Mouse (Mus musculus): ENCODE data around the gene Foxn3. TPM values are rescaled to one million over a fixed set of nuclear protein-coding genes. Genes with fewer than 3 reads are reported as not detected.

Foxn3 gene
- total RNA-seq, 4 experiments from 2014 or later, result 65.0 to 85.5 (median 81.2) TPM

DNA sequence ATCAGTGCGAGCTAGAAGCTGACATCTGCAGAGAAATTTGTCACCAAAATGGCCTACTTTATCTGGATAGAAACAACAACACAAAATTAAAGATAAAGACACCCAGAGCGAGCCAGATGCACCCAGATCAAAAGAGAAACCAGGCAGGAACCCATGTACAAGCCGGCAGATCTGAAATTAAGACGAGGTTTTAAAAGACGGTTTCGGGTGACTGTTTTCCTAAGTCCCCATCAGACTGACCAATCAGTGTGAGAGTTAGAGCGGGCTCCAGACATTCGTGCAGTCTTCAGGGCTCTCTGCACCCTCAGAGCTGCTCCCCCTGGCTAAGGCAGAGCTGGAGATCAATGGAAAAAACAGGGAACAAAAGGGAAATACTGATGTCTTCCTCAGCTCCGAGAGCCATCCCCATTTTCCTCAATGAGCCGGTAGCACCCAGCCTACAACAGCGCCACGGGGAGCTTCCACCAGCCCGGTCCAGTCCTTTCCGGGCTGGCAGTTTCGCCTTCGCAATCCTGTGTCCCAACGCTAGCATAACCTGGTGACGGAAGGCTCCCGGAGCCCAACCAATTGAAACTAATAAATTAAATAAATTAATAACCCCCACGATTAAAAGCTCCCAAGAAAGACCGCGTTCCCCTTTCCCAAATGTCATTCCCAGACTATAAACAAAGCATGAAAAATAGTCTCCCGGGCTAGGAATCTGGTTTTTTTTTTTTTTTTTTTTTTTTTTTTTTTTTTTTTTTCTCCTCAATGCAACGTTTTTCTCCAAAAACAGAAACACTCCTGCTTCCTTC is 1.1 kb downstream of the Foxn3 start:
- DNase-seq, result peak; percentile 50

- DNase-seq, result no peak
Observed at GRCm38 (mm10) chr12:99561333-99561766, 2.0 kb downstream of the Foxn3 start.

DNA sequence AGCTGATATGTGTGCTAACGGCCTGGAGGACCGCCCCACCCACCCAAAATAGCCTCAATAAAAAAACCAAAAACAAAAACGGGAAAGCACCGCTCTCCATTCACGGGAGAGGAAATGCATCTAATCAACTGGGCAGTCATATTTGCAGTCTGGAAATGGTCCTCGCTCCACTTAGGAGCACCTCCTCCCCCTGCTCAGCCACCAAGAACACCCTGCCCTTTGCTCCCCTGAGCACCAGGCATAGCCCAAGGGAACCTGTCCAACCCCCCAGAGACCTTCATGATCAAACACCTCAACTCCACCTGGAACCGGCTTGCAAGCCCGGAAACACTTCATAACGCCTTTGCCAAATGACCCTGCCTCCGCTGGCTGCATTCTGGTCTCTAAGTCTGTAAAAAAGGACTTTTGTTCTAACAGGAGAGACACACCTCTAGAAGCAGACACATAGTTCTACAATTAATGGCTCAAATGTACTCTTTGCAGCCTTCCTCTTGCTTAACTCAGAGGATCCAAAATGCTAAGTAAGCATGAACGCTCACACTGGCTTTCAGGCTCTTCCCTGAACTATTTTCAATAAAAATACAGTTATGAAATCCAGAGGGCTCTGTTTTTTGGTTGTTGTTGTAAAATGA is 2.6 kb downstream of the Foxn3 start:
- no peak for DNase-seq

DNA sequence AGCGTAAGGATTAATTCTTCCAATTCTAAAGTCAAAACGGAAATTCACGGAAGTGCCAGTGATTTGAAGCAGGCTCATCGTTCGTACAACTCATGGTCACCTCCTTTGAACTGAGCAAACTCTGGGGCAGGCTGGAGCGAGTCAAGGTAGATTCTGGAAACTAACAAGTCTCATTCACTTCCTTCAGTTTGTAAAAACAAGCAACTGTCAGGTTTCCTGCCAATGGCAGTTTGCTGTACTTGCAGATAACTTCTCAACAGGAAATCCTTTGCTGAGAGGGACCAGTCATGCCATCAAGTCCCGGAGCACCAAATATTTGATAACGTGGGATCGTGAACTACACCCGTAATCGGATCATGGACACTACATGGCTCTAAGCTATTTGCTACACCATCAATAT is 3.9 kb downstream of the Foxn3 start:
- DNase-seq, result no peak

DNA sequence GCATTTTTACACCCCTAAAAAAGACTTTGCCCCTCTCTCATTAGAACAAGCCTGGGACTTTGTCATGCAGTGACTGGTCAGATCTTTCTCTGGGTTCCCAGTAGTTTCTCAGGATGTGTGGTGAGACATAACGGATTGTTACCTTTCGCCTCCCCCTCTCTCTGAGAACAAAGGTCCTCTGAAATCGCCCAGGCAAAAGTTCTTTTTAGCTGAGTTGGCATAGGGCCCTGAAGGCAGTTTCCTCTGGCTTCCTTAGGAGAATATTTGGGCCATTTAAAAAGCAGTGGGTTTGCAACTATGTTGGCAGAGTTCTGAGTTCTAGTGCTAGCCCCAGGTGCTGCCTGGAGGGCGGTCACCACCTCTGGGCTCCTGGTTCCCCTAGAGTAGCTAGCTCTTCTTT is 4.9 kb downstream of the Foxn3 start:
- no peak for DNase-seq

GRCm38 (mm10) chr12:99557498-99557897 is 5.9 kb downstream of the Foxn3 start:
- DNase-seq, result no peak

GRCm38 (mm10) chr12:99550629-99551028 is 12.8 kb downstream of the Foxn3 start:
- no peak for DNase-seq

GRCm38 (mm10) chr12:99549811-99550210 is 13.6 kb downstream of the Foxn3 start:
- DNase-seq, result no peak

DNA sequence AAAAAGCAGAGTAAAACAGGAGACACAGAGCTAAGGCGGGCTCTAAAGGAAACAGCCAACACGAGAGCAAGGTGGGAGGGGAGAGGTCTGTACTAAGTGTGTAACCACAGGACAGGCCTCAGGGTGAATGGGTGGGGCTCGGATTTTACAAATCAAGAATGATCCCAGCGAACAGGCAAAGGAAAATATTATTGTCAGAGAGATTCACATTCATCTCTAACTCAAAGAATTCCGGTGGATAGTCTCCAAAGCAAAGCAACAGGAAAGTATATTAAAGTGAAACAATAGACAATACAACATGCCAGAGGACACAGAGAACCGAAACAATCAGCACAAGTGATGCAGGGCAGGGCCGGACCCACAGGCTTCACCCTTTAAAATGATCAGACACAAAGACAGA is 15.0 kb downstream of the Foxn3 start:
- no peak for DNase-seq

DNA sequence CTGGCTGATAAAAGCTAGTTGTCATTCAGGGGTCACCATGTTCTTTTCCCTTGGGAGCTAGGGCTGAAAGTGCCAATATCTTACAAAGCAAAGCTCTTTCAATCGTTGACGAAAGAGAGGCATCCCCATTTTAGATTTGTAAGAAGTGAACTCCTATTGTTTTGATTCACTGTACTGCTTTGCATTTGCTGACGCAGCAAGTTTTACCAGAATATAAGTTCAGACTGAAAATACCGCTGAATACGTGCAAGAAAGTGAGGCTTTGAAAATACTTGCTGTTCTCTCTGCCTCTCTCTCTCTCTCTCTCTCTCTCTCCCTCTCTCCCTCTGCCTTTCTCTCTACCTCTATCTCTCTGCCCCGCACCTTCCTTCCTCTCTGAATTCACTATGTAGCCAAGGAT is 16.1 kb downstream of the Foxn3 start:
- no peak for DNase-seq

GRCm38 (mm10) chr12:99545270-99545770 is 18.1 kb downstream of the Foxn3 start:
- DNase-seq, result no peak

- no peak for DNase-seq
Observed at GRCm38 (mm10) chr12:99544262-99545128, 18.9 kb downstream of the Foxn3 start.

DNA sequence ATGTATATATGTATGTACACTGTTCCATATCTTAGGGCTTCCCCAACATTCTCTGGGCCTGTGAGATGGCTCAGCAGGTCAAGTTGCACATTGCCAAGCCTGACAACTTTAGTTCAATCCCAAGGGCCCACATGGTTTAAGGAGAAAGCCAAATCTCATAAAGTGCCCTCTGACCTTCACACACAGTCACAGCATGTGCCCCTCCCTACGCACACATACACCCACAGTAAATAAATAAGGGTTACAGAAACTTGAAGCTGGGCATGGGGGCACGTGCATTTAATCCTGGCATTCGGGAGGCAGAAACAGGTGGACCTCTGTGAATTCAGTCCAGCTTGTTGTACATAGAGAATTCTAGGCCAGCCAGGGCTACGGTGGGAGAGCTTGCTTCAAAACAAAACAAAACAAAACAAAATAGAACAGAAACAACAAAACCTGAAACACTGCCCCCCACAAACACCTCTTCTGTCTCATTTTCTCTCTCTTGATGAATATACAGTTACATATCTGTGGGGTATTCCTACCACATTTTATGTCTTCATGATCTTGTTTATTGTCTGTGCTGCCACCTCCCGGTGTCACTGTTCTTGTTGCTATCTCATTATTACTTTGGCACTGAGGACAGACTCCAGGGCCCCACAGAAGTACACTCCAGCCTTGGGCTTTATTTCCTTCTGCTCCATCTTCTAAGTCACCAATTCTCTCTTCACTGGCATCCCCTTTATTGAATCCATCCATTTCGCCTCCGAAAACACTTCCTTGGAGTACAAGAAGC is 19.8 kb downstream of the Foxn3 start:
- DNase-seq, result no peak

- DNase-seq, result no peak
Observed at GRCm38 (mm10) chr12:99540201-99540600, 23.2 kb downstream of the Foxn3 start.

- no peak for DNase-seq
Observed at GRCm38 (mm10) chr12:99537316-99537715, 26.1 kb downstream of the Foxn3 start.

- no peak for DNase-seq
Observed at GRCm38 (mm10) chr12:99536426-99536825, 27.0 kb downstream of the Foxn3 start.

GRCm38 (mm10) chr12:99532342-99532741 is 31.0 kb downstream of the Foxn3 start:
- no peak for DNase-seq

- DNase-seq, result no peak
Observed at GRCm38 (mm10) chr12:99529687-99530411, 33.5 kb downstream of the Foxn3 start.

GRCm38 (mm10) chr12:99528958-99529357 is 34.4 kb downstream of the Foxn3 start:
- DNase-seq, result no peak

- DNase-seq, result no peak
Observed at GRCm38 (mm10) chr12:99527452-99527851, 35.9 kb downstream of the Foxn3 start.

- no peak for DNase-seq
Observed at GRCm38 (mm10) chr12:99526571-99527140, 36.7 kb downstream of the Foxn3 start.
